Mouse (Mus musculus) G1E (cell line): ENCODE measurements around the gene Olfr709-ps1. TPM values are rescaled to one million over a fixed set of nuclear protein-coding genes. Genes with fewer than 3 reads are reported as not detected.
"Not testable (repeated sequence)": the region's sequence is repeated elsewhere in the genome, so short reads cannot be mapped to it uniquely, and the experiment has no call there.

Experiments used
- ATAC-seq: 2 replicates; pipeline ENCODE4 v1.8.0; 2016; ENCODE audit warnings: mild to moderate bottlenecking; ENCODE audit not compliant: insufficient number of reproducible peaks, poor library complexity, low FRiP score, severe bottlenecking; ENCODE audit errors: extremely low read depth
- DNase-seq: peaks from one replicate; pipeline ENCODE4 v3.0.0; 2012; ENCODE audit warnings: low spot score
- H3K27me3 ChIP-seq: 2 replicates; pipeline ENCODE4 v1.6.1; 2012; ENCODE audit warnings: mild to moderate bottlenecking, low read length, inconsistent platforms; ENCODE audit not compliant: insufficient read depth
- H3K36me3 ChIP-seq: replicated peaks from 2 replicates; pipeline ENCODE3; 2012; ENCODE audit warnings: mild to moderate bottlenecking, inconsistent platforms
- H3K4me1 ChIP-seq: 2 replicates; pipeline ENCODE4 v1.6.1; 2012; ENCODE audit warnings: low read depth, low read length, inconsistent platforms, mixed read lengths; ENCODE audit not compliant: insufficient read depth
- H3K4me3 ChIP-seq: 2 replicates; pipeline ENCODE4 v1.5.1; 2012; ENCODE audit warnings: low read depth, mild to moderate bottlenecking, inconsistent platforms, low read length, moderate library complexity, mixed read lengths
- H3K9me3 ChIP-seq: replicated peaks from 2 replicates; pipeline ENCODE4 v1.6.1; 2012; ENCODE audit warnings: inconsistent platforms
- CTCF ChIP-seq: IDR thresholded peaks from 2 replicates; pipeline ENCODE4 v1.5.1; 2012; ENCODE audit warnings: low read depth, low read length, inconsistent platforms, mixed read lengths
- GATA1 ChIP-seq: IDR thresholded peaks from 2 replicates; pipeline ENCODE4 v1.6.1; 2012; ENCODE audit warnings: borderline replicate concordance, low read length, inconsistent platforms, mixed read lengths
- GATA2 ChIP-seq: IDR thresholded peaks from 2 replicates; pipeline ENCODE4 v1.6.1; 2012; ENCODE audit warnings: low read depth, low read length, inconsistent platforms, borderline replicate concordance
- POLR2AphosphoS5 ChIP-seq: IDR thresholded peaks from 2 replicates; pipeline ENCODE4 v1.6.1; 2012; ENCODE audit warnings: low read depth, low read length, inconsistent platforms; ENCODE audit not compliant: insufficient replicate concordance
- TAL1 ChIP-seq: conservative IDR thresholded peaks from 2 replicates; pipeline ENCODE4 v1.6.1; 2012; ENCODE audit warnings: low read depth, low read length, inconsistent platforms, mixed read lengths
- polyA plus RNA-seq: library from polyadenylated mRNA; stranded (reverse); fragments of >175 nt; gene quantifications from 2 replicates; pipeline ENCODE4 v1.2.3, GENCODE M21; 2012
- total RNA-seq, 2 experiments: library from RNA; stranded (forward) in 1 of 2; stranded (reverse) in 1 of 2; fragments of 200-1000 nt in 1 of 2; fragments of >200 nt in 1 of 2; fragmentation: Nextera tagmentation in 1 of 2; gene quantifications; 2 replicates each; pipeline ENCODE4 v1.2.3; 2014 to 2017

The Olfr709-ps1 gene
- not detected in 2 replicates for total RNA-seq (2014; fragmentation: Nextera tagmentation)
- total RNA-seq (2017) = 0.05 and 0.06 TPM in 2 replicates
- not detected in 2 replicates for polyA plus RNA-seq

DNA sequence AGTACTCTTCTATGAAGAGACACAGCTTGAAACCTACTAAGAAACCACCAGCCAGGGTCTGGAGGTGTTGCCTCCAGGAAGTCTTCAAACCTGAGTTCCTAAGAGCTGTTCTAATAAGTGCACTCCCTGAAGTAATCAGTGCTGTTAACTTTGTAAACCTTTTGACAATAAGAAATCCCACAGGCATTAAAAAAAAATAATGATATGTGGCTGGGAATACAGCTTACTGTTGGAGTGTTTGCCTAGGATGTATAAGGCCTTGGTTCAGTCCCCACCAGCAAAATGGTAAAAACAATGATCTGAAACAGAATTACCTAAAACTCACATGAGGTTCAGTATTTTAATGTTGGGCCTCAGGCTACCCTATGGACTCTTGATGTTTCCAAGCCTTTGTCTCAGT, at the start of gene Olfr709-ps1:
Gene Olfr709-ps1 (minus strand): TSS at position 101 of the 400 bp plus-strand sequence.
- no peaks in the 10 kb centered on the region for H3K4me1 ChIP-seq
- TF ChIP-seq POLR2AphosphoS5 (no peak), GATA2 (no peak), CTCF (no peak), GATA1 (no peak), TAL1 (no peak)
- no peak for ATAC-seq

GRCm38 (mm10) chr7:106975353-106975752, 43.3 kb upstream of the Olfr709-ps1 start, which contains the start of gene Olfr711:
Gene Olfr711, minus strand, starts transcription at chr7:106975453.
- DNase-seq = no peak
- Histone ChIP-seq H3K27me3 (no peaks in the 10 kb centered on the region), H3K9me3 (no peaks in the 10 kb centered on the region), H3K4me1 (0 out of 2 replicates have a peak, but pooled peaks cover 4% of the 10 kb centered on the region), H3K4me3 (no peak within 1 kb of the TSS), H3K36me3 (no peaks in the 10 kb centered on the region)
- ATAC-seq = no peak
- TF ChIP-seq GATA2 (no peak), CTCF (no peak), GATA1 (no peak), TAL1 (no peak), POLR2AphosphoS5 (no peak)

More for the DNA sequence above, at the start of gene Olfr709-ps1:
- no peaks in the 10 kb centered on the region for H3K36me3 ChIP-seq
- no peaks in the 10 kb centered on the region for H3K27me3 ChIP-seq
- no peak for DNase-seq
- no peaks in the 10 kb centered on the region for H3K9me3 ChIP-seq
- H3K4me3 ChIP-seq = no peak within 1 kb of the TSS

- not testable (repeated sequence) for H3K36me3 ChIP-seq, H3K4me3 ChIP-seq, H3K4me1 ChIP-seq, H3K9me3 ChIP-seq, ATAC-seq, H3K27me3 ChIP-seq, DNase-seq
Observed at GRCm38 (mm10) chr7:106967503-106967902, 35.5 kb upstream of the Olfr709-ps1 start.

DNA sequence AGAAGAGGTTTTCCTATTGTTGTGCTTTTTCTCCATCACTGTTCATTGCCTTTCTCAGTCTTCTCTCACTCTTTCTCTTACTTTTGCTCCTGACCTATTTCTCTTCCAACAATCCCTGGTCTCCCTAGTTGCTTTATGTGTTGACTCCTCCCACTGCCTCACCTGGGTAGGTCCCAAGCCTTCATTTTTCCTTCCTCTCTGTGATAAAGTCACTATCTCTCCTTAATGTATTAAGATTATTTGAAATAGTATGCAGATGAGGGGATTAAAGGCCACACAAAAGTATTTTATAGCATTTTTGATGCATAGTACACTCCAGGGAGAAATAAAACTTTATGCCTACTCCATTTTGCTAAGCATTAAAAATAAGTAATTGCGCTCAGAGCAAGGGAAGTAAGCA, 31.8 kb upstream of the Olfr709-ps1 start, which contains the start of gene Olfr6:
Gene Olfr6 (minus strand): TSS at position 101 of the 400 bp plus-strand sequence.
- TF ChIP-seq POLR2AphosphoS5 = no peak
- no peak for TF ChIP-seq CTCF
- no peak for TF ChIP-seq GATA2
- TF ChIP-seq TAL1 = no peak
- TF ChIP-seq GATA1 = no peak
- ATAC-seq (no peak), DNase-seq (no peak)
- Histone ChIP-seq H3K4me1 (no peaks in the 10 kb centered on the region), H3K4me3 (no peak within 1 kb of the TSS), H3K27me3 (0 out of 2 replicates have a peak, but pooled peaks cover 2% of the 10 kb centered on the region), H3K9me3 (no peaks in the 10 kb centered on the region), H3K36me3 (no peaks in the 10 kb centered on the region)

DNA sequence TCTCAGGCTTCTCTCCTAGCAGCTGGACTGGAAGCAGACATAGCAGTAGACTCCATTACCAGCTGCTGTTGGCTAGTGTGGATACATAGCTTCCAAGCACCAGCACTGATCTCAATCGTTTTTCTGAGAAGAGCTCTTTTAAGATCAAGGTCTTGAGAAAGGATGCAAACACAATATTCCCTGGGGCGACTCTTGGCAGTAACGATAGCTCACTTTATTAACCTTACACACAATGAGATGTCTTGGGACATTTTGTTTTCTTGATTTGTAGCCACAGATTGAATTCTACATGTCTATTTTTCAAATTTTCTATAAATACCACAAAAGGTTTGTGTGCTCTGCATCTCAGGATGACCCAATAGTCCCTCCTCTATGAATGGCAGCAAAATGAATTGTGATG, 16.2 kb upstream of the Olfr709-ps1 start, which contains the start of gene Olfr710:
Gene Olfr710 (minus strand): TSS at position 101 of the 400 bp plus-strand sequence.
- no peak for DNase-seq
- no peak within 1 kb of the TSS for H3K4me3 ChIP-seq
- peaks cover 7% of the 10 kb centered on the region; the same call in 1 of the 2 replicates for H3K27me3 ChIP-seq
- H3K36me3 ChIP-seq = no peaks in the 10 kb centered on the region
- H3K4me1 ChIP-seq = no peaks in the 10 kb centered on the region
- ATAC-seq = no peak
- TF ChIP-seq CTCF (no peak), GATA2 (no peak), TAL1 (no peak), GATA1 (no peak), POLR2AphosphoS5 (no peak)
- H3K9me3 ChIP-seq = no peaks in the 10 kb centered on the region

- DNase-seq, ATAC-seq: not testable (repeated sequence)
Observed at GRCm38 (mm10) chr7:106920961-106921360, 11.1 kb downstream of the Olfr709-ps1 start.

GRCm38 (mm10) chr7:106907676-106908075, 24.3 kb downstream of the Olfr709-ps1 start, which contains the start of gene Olfr1532-ps1:
Gene Olfr1532-ps1, plus strand, starts transcription at chr7:106908001.
- Histone ChIP-seq H3K9me3 (no peaks in the 10 kb centered on the region), H3K36me3 (no peaks in the 10 kb centered on the region), H3K27me3 (no peaks in the 10 kb centered on the region), H3K4me3 (no peak within 1 kb of the TSS), H3K4me1 (no peaks in the 10 kb centered on the region)
- ATAC-seq = no peak
- no peak for TF ChIP-seq CTCF
- no peak for TF ChIP-seq GATA2
- no peak for TF ChIP-seq GATA1
- no peak for TF ChIP-seq POLR2AphosphoS5
- no peak for TF ChIP-seq TAL1
- no peak for DNase-seq

More at GRCm38 (mm10) chr7:106920961-106921360, 11.1 kb downstream of the Olfr709-ps1 start:
- not testable (repeated sequence) for H3K4me3 ChIP-seq, H3K4me1 ChIP-seq, H3K9me3 ChIP-seq, H3K36me3 ChIP-seq, H3K27me3 ChIP-seq

DNA sequence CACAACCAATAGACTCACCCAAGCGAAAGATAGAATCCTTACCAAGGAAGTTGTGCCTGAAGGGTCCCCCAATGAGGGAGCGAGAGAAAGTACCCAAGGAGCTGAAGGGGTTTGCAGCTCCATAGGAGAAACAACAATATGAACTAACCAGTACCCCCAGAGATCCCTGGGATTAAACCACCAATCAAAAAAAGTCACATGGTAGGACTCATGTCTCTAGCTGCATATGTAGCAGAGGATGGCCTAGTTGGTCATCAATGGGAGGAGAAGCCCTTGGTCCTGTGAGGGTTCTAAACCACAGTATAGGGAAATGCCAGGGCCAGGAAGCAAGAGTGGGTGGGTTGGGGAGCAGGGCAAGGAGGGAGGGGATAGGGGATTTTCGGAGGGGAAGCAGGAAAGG, 30.9 kb downstream of the Olfr709-ps1 start, which contains the start of gene Olfr707:
Gene Olfr707 (minus strand): TSS at position 101 of the 400 bp plus-strand sequence.
- not testable (repeated sequence) for H3K36me3 ChIP-seq, H3K27me3 ChIP-seq, H3K4me3 ChIP-seq, H3K4me1 ChIP-seq, ATAC-seq, H3K9me3 ChIP-seq, DNase-seq
